Mouse (Mus musculus) CH12F3 (cell line): ENCODE results near the gene Hscb.

Experiments
- in situ Hi-C: fragments of 300-500 bp; cut with MboI; formaldehyde crosslinking; loops from 2 replicates; pipeline ENCODE4 v1.14.3; 2020; ENCODE audit warnings: low sequenced_read_pairs

Hscb gene

GRCm38 (mm10) chr5:110781529-110782238 lies 57.9 kb downstream of the Hscb start:
- in situ Hi-C loops = no loop called here

- in situ Hi-C loops = no loop called here
Observed at GRCm38 (mm10) chr5:110780761-110781528, 58.6 kb downstream of the Hscb start.

GRCm38 (mm10) chr5:110779998-110780760 lies 59.4 kb downstream of the Hscb start, which contains the start of gene Pus1:
TSS of gene Pus1 (minus strand) at chr5:110780659.
- in situ Hi-C loops = no loop called here

GRCm38 (mm10) chr5:110779276-110779997 lies 60.1 kb downstream of the Hscb start:
- in situ Hi-C loops = no loop called here
